Mouse (Mus musculus) MEL (cell line): ENCODE data around the gene Ggact. TPM values are rescaled to one million over a fixed set of nuclear protein-coding genes. Genes with fewer than 3 reads are reported as not detected.
A peak's percentile ranks its signal among the peaks of the same experiment; 100 is the strongest.

Experiments
- DNase-seq: peaks from one replicate; pipeline ENCODE4 v3.0.0; 2011; ENCODE audit warnings: low read depth, low spot score
- H3K27ac ChIP-seq: 2 replicates; pipeline ENCODE4 v1.5.1; 2012; ENCODE audit warnings: low read depth, mild to moderate bottlenecking, control low read depth, low read length, moderate library complexity; ENCODE audit not compliant: control insufficient read depth
- H3K27me3 ChIP-seq, 2 experiments: fragments of 150-350 bp in 1 of 2; sonication (generic) in 1 of 2; 2 replicates each; pipeline ENCODE4 v1.6.1; 2012; ENCODE audit warnings: low read length in 2 of 2, mild to moderate bottlenecking in 2 of 2, improper control_type of control experiment in 1 of 2, moderate library complexity in 1 of 2; ENCODE audit not compliant: insufficient read depth in 2 of 2, control insufficient read depth in 1 of 2
- H3K36me3 ChIP-seq, 2 experiments: 2 replicates each; pipeline ENCODE4 v1.6.1; 2012 to 2014; ENCODE audit warnings: low read length in 2 of 2, improper control_type of control experiment in 1 of 2, inconsistent platforms in 1 of 2, mild to moderate bottlenecking in 1 of 2; ENCODE audit not compliant: insufficient read depth in 2 of 2, control insufficient read depth in 1 of 2
- H3K4me1 ChIP-seq, 2 experiments: fragments of 150-350 bp in 1 of 2; sonication (generic) in 1 of 2; 2 replicates each; pipeline ENCODE4 v1.6.1; 2012; ENCODE audit warnings: low read length in 2 of 2, improper control_type of control experiment in 1 of 2, mild to moderate bottlenecking in 1 of 2; ENCODE audit not compliant: insufficient read depth in 2 of 2, control insufficient read depth in 1 of 2
- H3K4me3 ChIP-seq, 2 experiments: fragments of 150-350 bp in 1 of 2; sonication (generic) in 1 of 2; 2 replicates each; pipeline ENCODE4 v1.5.1; 2012; ENCODE audit warnings: low read depth in 2 of 2, low read length in 2 of 2, mild to moderate bottlenecking in 2 of 2, moderate library complexity in 2 of 2, control low read depth in 1 of 2, improper control_type of control experiment in 1 of 2; ENCODE audit not compliant: control insufficient read depth in 1 of 2, insufficient read depth in 1 of 2
- H3K79me2 ChIP-seq: 2 replicates; pipeline ENCODE4 v1.6.1; 2012; ENCODE audit warnings: mild to moderate bottlenecking, low read length, moderate library complexity; ENCODE audit not compliant: control insufficient read depth, poor library complexity, insufficient read depth
- H3K9ac ChIP-seq: 2 replicates; pipeline ENCODE4 v1.6.1; 2012; ENCODE audit warnings: low read depth, mild to moderate bottlenecking, control low read depth, low read length, moderate library complexity; ENCODE audit not compliant: control insufficient read depth, poor library complexity, severe bottlenecking
- H3K9me3 ChIP-seq: fragments of 150-350 bp; sonication (generic); replicated peaks from 2 replicates; pipeline ENCODE4 v1.6.1; 2012; ENCODE audit warnings: mild to moderate bottlenecking, low read length, improper control_type of control experiment, moderate library complexity; ENCODE audit not compliant: insufficient read depth
- E2F4 ChIP-seq: IDR thresholded peaks from 2 replicates; pipeline ENCODE4 v1.6.1; 2011; ENCODE audit warnings: low read depth, low read length, improper control_type of control experiment, borderline replicate concordance
- EP300 ChIP-seq, 2 experiments: IDR thresholded peaks; 2 replicates each; pipeline ENCODE4 v1.6.1; 2011; ENCODE audit warnings: improper control_type of control experiment in 2 of 2, low read length in 2 of 2, low read depth in 1 of 2, mild to moderate bottlenecking in 1 of 2
- ETS1 ChIP-seq: IDR thresholded peaks from 2 replicates; pipeline ENCODE4 v1.6.1; 2012; ENCODE audit warnings: low read depth, mild to moderate bottlenecking, inconsistent platforms, low read length, improper control_type of control experiment, moderate library complexity
- GATA1 ChIP-seq: IDR thresholded peaks from 2 replicates; pipeline ENCODE4 v1.6.1; 2011; ENCODE audit warnings: low read depth, low read length, improper control_type of control experiment
- KAT2A ChIP-seq: conservative IDR thresholded peaks from 2 replicates; pipeline ENCODE4 v1.6.1; 2012; ENCODE audit warnings: low read depth, low read length, improper control_type of control experiment, inconsistent platforms
- MAFK ChIP-seq: IDR thresholded peaks from 2 replicates; pipeline ENCODE4 v1.6.1; 2011; ENCODE audit warnings: low read depth, mild to moderate bottlenecking, low read length, improper control_type of control experiment, borderline replicate concordance
- MAX ChIP-seq: IDR thresholded peaks from 2 replicates; pipeline ENCODE4 v1.6.1; 2011; ENCODE audit warnings: low read length, improper control_type of control experiment
- MAZ ChIP-seq: IDR thresholded peaks from 2 replicates; pipeline ENCODE4 v1.6.1; 2012; ENCODE audit warnings: low read depth, mild to moderate bottlenecking, inconsistent platforms, low read length, improper control_type of control experiment
- MEF2A ChIP-seq: IDR thresholded peaks from 2 replicates; pipeline ENCODE4 v1.6.1; 2014; ENCODE audit warnings: low read depth, mild to moderate bottlenecking, inconsistent platforms, low read length, improper control_type of control experiment; ENCODE audit not compliant: poor library complexity, insufficient replicate concordance, severe bottlenecking; ENCODE audit errors: extremely low read depth
- MYC ChIP-seq: IDR thresholded peaks from 2 replicates; pipeline ENCODE4 v1.6.1; 2011; ENCODE audit warnings: low read depth, mild to moderate bottlenecking, low read length, improper control_type of control experiment, moderate library complexity
- POLR2A ChIP-seq, 2 experiments: IDR thresholded peaks; 2 replicates each; pipeline ENCODE4 v1.6.1; 2011 to 2012; ENCODE audit warnings: low read length in 2 of 2, mild to moderate bottlenecking in 2 of 2, control low read depth in 1 of 2, improper control_type of control experiment in 1 of 2, low read depth in 1 of 2, moderate library complexity in 1 of 2; ENCODE audit not compliant: control insufficient read depth in 1 of 2, insufficient read depth in 1 of 2, poor library complexity in 1 of 2
- POLR2AphosphoS2 ChIP-seq: IDR thresholded peaks from 2 replicates; pipeline ENCODE4 v1.6.1; 2011; ENCODE audit warnings: low read length, improper control_type of control experiment
- RCOR1 ChIP-seq: IDR thresholded peaks from 2 replicates; pipeline ENCODE4 v1.6.1; 2012; ENCODE audit warnings: low read depth, mild to moderate bottlenecking, inconsistent platforms, low read length, improper control_type of control experiment
- TBP ChIP-seq: IDR thresholded peaks from 2 replicates; pipeline ENCODE4 v1.8.0; 2011; ENCODE audit warnings: low read depth, low read length, improper control_type of control experiment
- TCF12 ChIP-seq: IDR thresholded peaks from 2 replicates; pipeline ENCODE4 v1.6.1; 2014; ENCODE audit warnings: low read depth, mild to moderate bottlenecking, inconsistent platforms, low read length, improper control_type of control experiment, moderate library complexity
- UBTF ChIP-seq: IDR thresholded peaks from 2 replicates; pipeline ENCODE4 v1.6.1; 2012; ENCODE audit warnings: low read depth, mild to moderate bottlenecking, inconsistent platforms, low read length, improper control_type of control experiment, moderate library complexity, borderline replicate concordance; ENCODE audit not compliant: insufficient read depth
- ZNF384 ChIP-seq: IDR thresholded peaks from 2 replicates; pipeline ENCODE4 v1.6.1; 2012; ENCODE audit warnings: low read depth, mild to moderate bottlenecking, inconsistent platforms, low read length, improper control_type of control experiment
- polyA plus RNA-seq, 2 experiments: library from polyadenylated mRNA; stranded (reverse) in 1 of 2; unstranded in 1 of 2; fragments of >175 nt in 1 of 2; fragments of >200 nt in 1 of 2; gene quantifications; 2 replicates each; pipeline versions ENCODE4 v1.2.1 to v1.2.4; 2012; ENCODE audit warnings: low replicate concordance in 2 of 2, low read depth in 1 of 2; ENCODE audit not compliant: insufficient read length in 2 of 2, insufficient read depth in 1 of 2, missing spikeins in 1 of 2
- total RNA-seq: library from RNA; depleted of rRNA; stranded (reverse); fragments of 300-350 nt; gene quantifications from 2 replicates; pipeline ENCODE4 v1.2.3, GENCODE M21; 2012

Gene Ggact
- total and polyA plus RNA-seq, 3 experiments = 54.0 to 64.8 TPM; not detected in 1

DNA sequence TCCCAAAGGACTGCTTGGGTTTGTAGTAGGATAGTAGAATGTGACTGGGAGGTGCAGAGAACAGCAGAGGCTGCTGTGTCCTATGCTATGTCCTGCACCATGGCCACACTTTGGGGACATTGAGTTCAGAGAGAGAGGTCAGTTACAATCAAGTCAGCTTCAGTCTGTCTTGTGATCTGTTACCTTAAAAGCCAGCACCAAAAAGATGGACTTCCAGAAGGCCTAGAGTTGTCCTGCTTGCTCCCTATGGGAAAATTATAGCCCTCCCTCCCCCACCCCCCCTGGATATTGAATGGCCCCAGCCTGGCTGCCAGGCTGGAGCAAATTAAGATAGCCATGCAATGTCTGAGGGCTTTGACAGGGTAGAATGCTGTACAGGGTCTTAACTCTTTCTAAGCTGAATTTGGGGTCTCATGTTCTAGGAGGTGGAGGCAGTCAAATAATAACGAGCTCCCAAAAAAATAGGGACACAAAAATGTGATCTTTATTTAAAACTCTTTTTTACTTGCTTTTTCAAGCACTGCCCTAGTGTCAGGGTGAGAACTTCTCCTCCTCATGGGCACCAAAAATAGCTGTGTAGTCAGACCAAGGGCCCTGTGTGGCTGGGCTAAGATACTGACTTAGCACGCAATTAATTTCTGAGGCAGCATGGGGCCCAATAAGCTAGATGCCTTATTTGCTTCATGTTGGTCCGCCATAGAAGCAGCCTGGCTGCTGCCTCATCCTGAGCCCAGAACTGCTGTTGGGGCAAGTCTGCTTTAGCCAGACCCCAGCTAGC, 25.7 kb downstream of the Ggact start:
- H3K27ac ChIP-seq = no peak overlapping the region
- TF ChIP-seq MEF2A (no peak), POLR2A (IDR thresholded peaks at IDR 0.05; ENCODE audit: control insufficient read depth in 1 of 2, insufficient read depth in 1 of 2, low read depth in 1 of 2, low read length in 2 of 2, poor library complexity in 1 of 2) (no peak), E2F4 (no peak), MAZ (no peak), MAFK (no peak), POLR2AphosphoS2 (no peak), UBTF (no peak), TBP (no peak), KAT2A (no peak), MYC (no peak), MAX (no peak)
- TF ChIP-seq, all 39 proteins: peak for 0
- Histone ChIP-seq H3K4me3 (no peak overlapping the region), H3K9me3 (no peaks in the 10 kb centered on the region), H3K36me3 (peaks cover 0 to 15% of the 10 kb centered on the region in 2 experiments; a peak in 3 of 4 replicates), H3K79me2 (no peaks in the 10 kb centered on the region), H3K4me1 (peaks cover 7 to 13% of the 10 kb centered on the region in 2 experiments), H3K27me3 (no peaks in the 10 kb centered on the region), H3K9ac (no peak overlapping the region)
- no peak for DNase-seq

DNA sequence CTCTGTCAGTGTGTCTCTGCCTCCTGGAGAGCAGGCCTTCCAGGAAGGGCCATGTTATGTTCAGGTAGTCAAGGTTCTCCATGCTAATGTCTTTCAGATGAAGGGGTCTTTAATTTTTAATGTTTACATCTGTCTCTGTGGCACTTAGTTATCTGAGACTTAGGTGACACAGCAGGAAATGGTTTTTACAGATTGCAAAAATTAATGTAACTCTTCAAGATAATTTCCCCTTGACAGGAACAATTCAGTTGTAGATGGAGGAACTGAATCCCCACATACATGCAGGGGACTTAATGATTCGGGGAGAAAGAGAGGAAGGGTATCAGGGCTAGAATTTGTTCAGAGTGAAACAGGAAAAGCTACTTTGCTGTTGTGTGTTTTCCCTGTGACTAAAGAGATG, 26.3 kb downstream of the Ggact start:
- TF ChIP-seq GATA1 (peak; percentile 31; the same call in 1 of the 2 replicates), TCF12 (peak; percentile 32; the same call in 1 of the 2 replicates), ETS1 (no peak), ZNF384 (no peak), RCOR1 (peak; percentile 56; the same call in 1 of the 2 replicates), EP300 (IDR thresholded peaks at IDR 0.05; ENCODE audit: low read depth in 1 of 2, low read length in 2 of 2) (peak; percentile 67 to 69; a peak in 2 of 4 replicates), E2F4 (no peak), MAZ (no peak)
- H3K9me3 ChIP-seq = no peaks in the 10 kb centered on the region
- DNase-seq = peak; percentile 23
- H3K9ac ChIP-seq = no peak overlapping the region
- H3K27me3 ChIP-seq = no peaks in the 10 kb centered on the region
- H3K4me1 ChIP-seq = peaks cover 7 to 13% of the 10 kb centered on the region in 2 experiments
- no peak overlapping the region for H3K4me3 ChIP-seq
- peaks cover 0 to 15% of the 10 kb centered on the region in 2 experiments; a peak in 3 of 4 replicates for H3K36me3 ChIP-seq
- H3K27ac ChIP-seq = no peak overlapping the region
- H3K79me2 ChIP-seq = no peaks in the 10 kb centered on the region
